Mouse (Mus musculus) megakaryocyte, embryonic 14.5 days (primary cell): ENCODE results near the gene Arhgap1.

Experiments
- FLI1 ChIP-seq: IDR thresholded peaks from 2 replicates; pipeline ENCODE4 v1.6.1; 2012; ENCODE audit warnings: low read length, inconsistent platforms, mixed read lengths
- GATA1 ChIP-seq: IDR thresholded peaks from 3 replicates; pipeline ENCODE4 v1.6.1; 2012; ENCODE audit warnings: mixed read lengths, low read length, inconsistent platforms, borderline replicate concordance

- TF ChIP-seq GATA1 (no peak), FLI1 (no peak)
Measured at GRCm38 (mm10) chr2:91652863-91653262, 3.2 kb downstream of the Arhgap1 start.
